Mouse (Mus musculus): ENCODE data around the gene Golph3. TPM values are rescaled to one million over a fixed set of nuclear protein-coding genes. Genes with fewer than 3 reads are reported as not detected.
A peak's percentile ranks its signal among the peaks of the same experiment; 100 is the strongest.

The Golph3 gene
- polyA plus RNA-seq, 1 experiment from 2014 or later: 63.8 TPM

DNA sequence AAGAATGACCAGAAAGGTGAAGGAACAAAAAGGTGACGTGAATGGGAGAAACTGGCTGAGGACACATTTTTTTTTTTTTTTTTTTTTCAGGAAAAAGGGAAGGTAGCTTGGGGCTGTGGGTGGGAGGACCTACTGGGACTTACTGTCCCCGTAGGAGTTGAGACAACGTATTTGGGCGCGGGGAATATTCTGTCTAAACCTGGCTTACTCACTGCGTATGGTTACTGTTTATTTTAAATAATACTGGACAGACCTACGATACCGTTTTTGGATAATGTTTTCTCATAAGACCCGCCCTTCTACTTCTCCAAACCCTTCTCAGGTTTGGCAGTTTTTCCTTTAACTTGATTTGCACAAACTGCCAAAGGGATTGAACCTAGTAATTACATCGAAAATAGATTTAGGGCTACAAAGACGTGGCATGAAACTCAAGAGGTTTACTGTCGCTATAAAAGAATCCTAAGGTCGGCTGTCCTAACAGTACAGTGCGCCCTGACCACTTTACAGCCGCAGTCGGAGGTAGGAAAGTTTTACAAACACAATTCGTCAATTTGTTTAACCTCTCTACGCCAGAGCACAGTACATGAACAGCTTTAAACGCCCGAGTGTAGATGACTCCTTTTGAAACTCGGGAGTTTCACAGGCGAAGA lies 684 bp upstream of the Golph3 start:
- Histone ChIP-seq H3K4me3 (peak overlapping the region; percentile 99), H3K9ac (peak overlapping the region; percentile 96), H3K4me1 (peaks cover 25% of the 10 kb centered on the region), H3K9me3 (replicated peaks) (no peaks in the 10 kb centered on the region), H3K27ac (peak overlapping the region; percentile 44; the same call in 1 of the 2 replicates), H3K4me2 (peak overlapping the region; percentile 77), H3K36me3 (ENCODE audit: poor library complexity, severe bottlenecking) (peaks cover 1% of the 10 kb centered on the region; the same call in 1 of the 2 replicates), H3K27me3 (peaks cover 14% of the 10 kb centered on the region)
- WGBS: 3% methylated on average over 22 of the region's 22 CpGs
- no peak for ATAC-seq

DNA sequence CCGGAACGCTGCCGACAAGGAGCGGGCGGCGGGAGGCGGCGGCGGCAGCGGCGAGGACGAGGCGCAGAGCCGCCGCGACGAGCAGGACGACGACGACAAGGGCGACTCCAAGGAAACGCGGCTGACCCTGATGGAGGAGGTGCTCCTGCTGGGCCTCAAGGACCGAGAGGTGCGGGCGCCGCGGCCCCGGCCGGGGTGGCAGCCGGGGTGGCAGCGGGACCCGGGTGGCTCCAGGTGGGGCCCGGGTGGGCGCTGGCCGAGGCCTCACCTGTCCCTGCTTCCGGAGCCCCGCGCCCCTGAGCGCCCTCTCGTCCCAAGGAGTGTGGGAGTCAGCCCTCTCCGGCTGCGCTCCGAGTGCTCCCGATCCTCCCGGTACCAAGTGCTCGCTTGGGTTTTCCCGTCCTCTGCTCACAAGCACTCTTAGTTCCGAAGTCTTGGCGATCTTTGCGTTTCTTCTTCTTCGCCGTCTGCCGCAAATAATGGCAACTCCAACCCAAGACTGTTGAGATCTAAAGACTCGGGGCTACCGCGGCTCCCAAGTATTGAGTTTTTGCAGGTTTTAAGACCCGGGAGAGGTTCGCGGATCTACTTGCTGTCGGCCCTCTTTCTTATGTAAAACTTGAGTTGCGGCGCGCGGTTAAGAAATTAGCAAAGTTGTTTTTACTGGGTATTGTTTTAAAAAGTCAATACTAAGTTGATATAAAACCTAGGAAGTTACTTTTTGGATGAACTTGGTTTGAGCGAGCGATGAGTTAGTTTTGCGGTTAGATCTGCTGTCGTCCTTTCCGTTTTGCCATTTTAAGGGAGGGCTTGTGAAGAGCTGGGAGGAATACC lies 755 bp downstream of the Golph3 start, which contains the start of gene 1810049J17Rik:
Gene 1810049J17Rik (minus strand): TSS at position 112 of the 834 bp plus-strand sequence.
- under 1% methylated on average over 56 of the region's 70 CpGs for WGBS
- Histone ChIP-seq H3K27me3 (peaks cover 14% of the 10 kb centered on the region), H3K9me3 (replicated peaks) (no peaks in the 10 kb centered on the region), H3K4me1 (peaks cover 25% of the 10 kb centered on the region), H3K4me3 (peak within 1 kb of the TSS; percentile 99), H3K27ac (peak within 1 kb of the TSS; percentile 92), H3K4me2 (peak within 1 kb of the TSS; percentile 77), H3K36me3 (ENCODE audit: poor library complexity, severe bottlenecking) (peaks cover 4% of the 10 kb centered on the region; the same call in 1 of the 2 replicates), H3K9ac (peak within 1 kb of the TSS; percentile 96)
- peak; percentile 49 for ATAC-seq

GRCm38 (mm10) chr15:12322676-12323402 lies 1.6 kb downstream of the Golph3 start:
- H3K4me1 ChIP-seq: peaks cover 25% of the 10 kb centered on the region
- H3K9ac ChIP-seq: peak overlapping the region; percentile 96
- 14% methylated on average over 9 of the region's 9 CpGs for WGBS
- H3K27me3 ChIP-seq: peaks cover 14% of the 10 kb centered on the region
- peak overlapping the region; percentile 99 for H3K4me3 ChIP-seq
- ATAC-seq: no peak
- H3K9me3 ChIP-seq (replicated peaks): no peaks in the 10 kb centered on the region
- no peak overlapping the region for H3K27ac ChIP-seq
- H3K4me2 ChIP-seq: peak overlapping the region; percentile 77
- H3K36me3 ChIP-seq (ENCODE audit: poor library complexity, severe bottlenecking): peaks cover 4% of the 10 kb centered on the region; the same call in 1 of the 2 replicates

DNA sequence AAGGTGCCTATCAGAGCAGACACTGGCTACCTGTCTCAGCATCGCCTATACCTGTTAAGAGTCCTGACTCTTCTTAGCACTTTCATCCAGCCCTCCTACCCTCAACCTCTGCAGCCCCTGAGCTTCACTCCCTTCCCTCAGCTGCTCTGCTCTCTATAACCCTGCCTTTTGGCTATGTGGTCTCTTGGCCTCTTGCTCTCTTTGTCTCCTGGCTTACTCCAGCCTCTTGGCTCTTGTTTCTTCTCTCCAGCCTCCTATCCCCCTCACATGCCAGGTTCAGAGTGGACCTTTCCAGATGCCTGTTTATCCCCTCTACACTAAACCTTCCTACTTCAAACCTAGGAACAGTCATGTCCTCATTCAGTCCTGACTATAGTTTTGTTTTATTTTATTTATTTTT lies 3.1 kb downstream of the Golph3 start:
- ATAC-seq: no peak
- no peak overlapping the region for H3K27ac ChIP-seq
- peaks cover 8% of the 10 kb centered on the region for H3K27me3 ChIP-seq
- peaks cover 4% of the 10 kb centered on the region; the same call in 1 of the 2 replicates for H3K36me3 ChIP-seq (ENCODE audit: poor library complexity, severe bottlenecking)
- peak overlapping the region; percentile 6 for H3K4me2 ChIP-seq
- no peak overlapping the region for H3K4me3 ChIP-seq
- no peaks in the 10 kb centered on the region for H3K9me3 ChIP-seq (replicated peaks)
- 76% methylated on average over 1 of the region's 1 CpGs for WGBS
- H3K9ac ChIP-seq: no peak overlapping the region
- peaks cover 25% of the 10 kb centered on the region for H3K4me1 ChIP-seq

GRCm38 (mm10) chr15:12330389-12330788 lies 9.1 kb downstream of the Golph3 start:
- Histone ChIP-seq H3K4me3 (no peak overlapping the region), H3K4me2 (no peak overlapping the region), H3K27ac (no peak overlapping the region), H3K36me3 (ENCODE audit: poor library complexity, severe bottlenecking) (peaks cover 4% of the 10 kb centered on the region; the same call in 1 of the 2 replicates), H3K27me3 (no peaks in the 10 kb centered on the region), H3K9me3 (replicated peaks) (no peaks in the 10 kb centered on the region), H3K9ac (no peak overlapping the region), H3K4me1 (no peaks in the 10 kb centered on the region; the same call in 1 of the 2 replicates)
- WGBS: 95% methylated on average over 3 of the region's 3 CpGs
- no peak for ATAC-seq

- H3K27ac ChIP-seq: no peak overlapping the region
- ATAC-seq: no peak; the same call in 1 of the 2 replicates
- H3K36me3 ChIP-seq (ENCODE audit: poor library complexity, severe bottlenecking): no peaks in the 10 kb centered on the region
- H3K4me1 ChIP-seq: no peaks in the 10 kb centered on the region; the same call in 1 of the 2 replicates
- no peak overlapping the region for H3K9ac ChIP-seq
- H3K4me3 ChIP-seq: no peak overlapping the region
- no peaks in the 10 kb centered on the region for H3K27me3 ChIP-seq
- no peaks in the 10 kb centered on the region for H3K9me3 ChIP-seq (replicated peaks)
- no peak overlapping the region for H3K4me2 ChIP-seq
Observed at GRCm38 (mm10) chr15:12330892-12331291, 9.6 kb downstream of the Golph3 start.

DNA sequence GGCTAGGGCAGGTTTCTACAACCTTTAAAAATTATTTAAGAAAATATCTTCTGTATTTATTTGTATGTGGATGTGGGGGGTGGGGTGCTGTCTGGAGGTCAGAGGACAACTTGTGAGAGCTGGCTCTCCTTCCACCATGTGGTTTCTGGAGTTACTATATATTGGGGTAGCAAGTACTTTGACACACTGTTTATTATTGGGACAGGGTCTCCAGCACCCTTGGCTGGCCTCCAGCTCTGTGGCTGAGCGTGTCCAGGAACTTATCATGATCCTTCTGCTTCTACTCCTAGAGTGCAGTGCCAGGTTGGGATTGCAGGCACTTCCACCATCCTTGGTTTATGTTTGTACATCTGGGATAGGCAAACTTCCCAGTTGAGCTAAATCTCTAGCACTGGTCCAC lies 10.1 kb downstream of the Golph3 start:
- ATAC-seq: no peak
- Histone ChIP-seq H3K4me3 (no peak overlapping the region), H3K27ac (no peak overlapping the region), H3K9ac (no peak overlapping the region), H3K36me3 (ENCODE audit: poor library complexity, severe bottlenecking) (no peaks in the 10 kb centered on the region), H3K27me3 (no peaks in the 10 kb centered on the region), H3K4me1 (no peaks in the 10 kb centered on the region; the same call in 1 of the 2 replicates), H3K4me2 (no peak overlapping the region), H3K9me3 (replicated peaks) (no peaks in the 10 kb centered on the region)
- 79% methylated on average over 1 of the region's 1 CpGs for WGBS

DNA sequence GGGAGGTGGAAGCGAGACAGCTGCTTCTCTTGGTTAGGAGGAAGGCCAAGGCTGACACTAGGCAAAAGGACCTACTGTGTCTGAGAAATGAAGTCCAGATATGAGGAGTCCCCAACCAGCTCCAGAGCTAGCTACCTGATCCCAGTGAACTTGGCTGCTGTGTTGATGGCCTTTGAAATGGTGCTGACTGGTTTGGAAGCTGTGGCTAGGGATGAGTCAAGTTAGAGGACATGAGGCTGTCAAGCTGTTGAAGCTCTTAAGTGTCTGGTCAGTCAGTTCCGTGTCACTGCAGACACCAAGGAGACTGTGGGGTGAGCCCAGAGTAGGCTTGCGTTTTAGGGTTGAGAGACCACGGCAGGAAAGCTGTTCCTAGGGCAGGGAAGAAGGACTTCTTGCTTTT lies 13.1 kb downstream of the Golph3 start:
- Histone ChIP-seq H3K27ac (no peak overlapping the region), H3K27me3 (no peaks in the 10 kb centered on the region), H3K4me2 (no peak overlapping the region), H3K36me3 (ENCODE audit: poor library complexity, severe bottlenecking) (no peaks in the 10 kb centered on the region), H3K4me1 (no peaks in the 10 kb centered on the region; the same call in 1 of the 2 replicates), H3K9ac (no peak overlapping the region), H3K9me3 (replicated peaks) (no peaks in the 10 kb centered on the region), H3K4me3 (no peak overlapping the region)
- 89% methylated on average over 4 of the region's 4 CpGs for WGBS
- no peak for ATAC-seq

GRCm38 (mm10) chr15:12337030-12337778 lies 16.0 kb downstream of the Golph3 start:
- Histone ChIP-seq H3K4me1 (peaks cover 10% of the 10 kb centered on the region), H3K36me3 (ENCODE audit: poor library complexity, severe bottlenecking) (peaks cover 4% of the 10 kb centered on the region; the same call in 1 of the 2 replicates), H3K27me3 (no peaks in the 10 kb centered on the region), H3K27ac (no peak overlapping the region), H3K4me3 (no peak overlapping the region), H3K9me3 (replicated peaks) (no peaks in the 10 kb centered on the region), H3K4me2 (no peak overlapping the region), H3K9ac (no peak overlapping the region)
- ATAC-seq: no peak
- 90% methylated on average over 4 of the region's 4 CpGs for WGBS

- no peaks in the 10 kb centered on the region for H3K9me3 ChIP-seq (replicated peaks)
- no peak overlapping the region for H3K9ac ChIP-seq
- ATAC-seq: no peak
- no peaks in the 10 kb centered on the region for H3K27me3 ChIP-seq
- no peak overlapping the region for H3K4me2 ChIP-seq
- no peak overlapping the region for H3K4me3 ChIP-seq
- peaks cover 10% of the 10 kb centered on the region for H3K4me1 ChIP-seq
- no peak overlapping the region for H3K27ac ChIP-seq
- 70% methylated on average over 3 of the region's 3 CpGs for WGBS
- peaks cover 7% of the 10 kb centered on the region; the same call in 1 of the 2 replicates for H3K36me3 ChIP-seq (ENCODE audit: poor library complexity, severe bottlenecking)
Observed at GRCm38 (mm10) chr15:12337779-12338137, 16.5 kb downstream of the Golph3 start.
